Mouse (Mus musculus) brain, embryonic 14.5 days (tissue): ENCODE results near the gene Fmnl1. TPM values are rescaled to one million over a fixed set of nuclear protein-coding genes. Genes with fewer than 3 reads are reported as not detected.
"Not testable (repeated sequence)": the region's sequence is repeated elsewhere in the genome, so short reads cannot be mapped to it uniquely, and the experiment has no call there.

Source experiments
- DNase-seq: peaks from one replicate; pipeline ENCODE4 v3.0.0-alpha.2; 2011; ENCODE audit warnings: low read depth
- CTCF ChIP-seq: fragments of 200-500 bp; IDR thresholded peaks from 2 replicates; pipeline ENCODE4 v1.5.1; 2012; ENCODE audit warnings: inconsistent platforms, mild to moderate bottlenecking, moderate library complexity, borderline replicate concordance; ENCODE audit not compliant: insufficient read depth, insufficient read length; ENCODE audit errors: extremely low read depth
- POLR2A ChIP-seq: fragments of 200-500 bp; IDR thresholded peaks from 2 replicates; pipeline ENCODE4 v1.6.1; 2012; ENCODE audit warnings: mild to moderate bottlenecking, inconsistent platforms, borderline replicate concordance; ENCODE audit not compliant: poor library complexity, insufficient read depth, insufficient read length, severe bottlenecking; ENCODE audit errors: extremely low read depth
- polyA plus RNA-seq: library from polyadenylated mRNA; depleted of rRNA; stranded (reverse); fragments of >200 nt; gene quantifications from 2 replicates; pipeline ENCODE4 v1.2.3, GENCODE M21; 2012

Fmnl1 gene
- polyA plus RNA-seq, 1 experiment: 28.6 TPM

- no peak for DNase-seq
- TF ChIP-seq CTCF (no peak), POLR2A (no peak)
Observed at GRCm38 (mm10) chr11:103215355-103215754, 44.4 kb downstream of the Fmnl1 start.

DNA sequence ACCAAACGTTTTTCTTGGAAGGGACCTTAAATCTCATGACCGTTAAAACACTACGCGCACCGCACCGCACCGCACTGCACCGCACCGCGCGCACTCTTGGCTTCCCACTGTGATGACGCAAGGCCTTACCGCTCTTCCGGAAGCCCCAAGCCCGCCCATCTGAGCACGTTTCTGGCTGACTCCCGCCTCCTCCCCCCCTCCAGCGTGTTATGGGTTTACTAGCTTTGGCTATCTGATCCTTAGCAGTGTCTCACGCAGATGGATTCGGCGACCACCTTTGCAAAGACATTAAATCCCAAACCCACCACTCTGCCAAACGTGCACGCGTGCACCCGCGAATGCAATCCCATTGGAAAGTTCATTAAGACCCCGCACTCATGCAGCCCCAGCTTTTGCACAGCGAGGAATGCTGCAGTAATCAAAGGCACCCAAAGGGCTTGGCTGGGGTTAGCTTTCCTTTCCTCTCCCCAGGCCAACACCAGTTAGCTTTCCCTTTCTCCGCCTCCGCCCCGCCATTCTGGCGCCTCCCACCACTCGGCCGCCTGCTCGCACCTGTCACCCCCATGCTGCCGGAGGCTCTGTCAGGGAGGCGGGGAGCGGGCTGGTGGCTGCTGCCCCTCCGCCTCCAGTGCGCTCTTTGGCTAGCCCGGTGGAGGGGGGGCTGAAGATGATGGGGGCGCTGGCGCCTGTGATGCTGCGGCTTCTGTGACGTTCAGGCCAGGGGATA, 47.0 kb downstream of the Fmnl1 start, which contains the start of gene Spata32:
TSS of gene Spata32 (minus strand) at position 643 of the 727 bp plus-strand sequence.
- peak; percentile 89 for DNase-seq

GRCm38 (mm10) chr11:103218517-103218901, 47.6 kb downstream of the Fmnl1 start:
- no peak for DNase-seq
- TF ChIP-seq CTCF (no peak), POLR2A (no peak)

More for the DNA sequence above, 47.0 kb downstream of the Fmnl1 start, which contains the start of gene Spata32:
- TF ChIP-seq POLR2A (no peak), CTCF (no peak)

DNA sequence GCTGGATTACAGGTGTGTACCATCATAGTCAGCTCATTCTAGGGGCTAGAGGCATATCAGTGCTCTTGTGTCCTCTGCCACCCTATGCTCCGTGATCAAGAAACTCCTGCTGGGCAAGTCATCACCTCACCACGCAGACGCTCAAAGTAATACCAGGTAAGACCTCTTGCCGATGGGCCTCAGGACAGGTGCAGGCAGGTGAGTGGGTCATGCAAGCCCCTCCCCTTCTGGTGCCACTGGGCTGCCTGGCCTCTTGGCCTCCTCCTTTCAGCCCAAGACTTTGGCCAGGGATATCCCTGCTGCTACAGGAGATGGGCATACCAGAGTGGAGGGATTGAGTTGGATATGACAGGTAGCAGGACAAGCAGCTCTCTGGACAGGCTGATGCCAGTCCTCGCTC, 48.4 kb downstream of the Fmnl1 start:
- DNase-seq: no peak
- no peak for TF ChIP-seq CTCF
- TF ChIP-seq POLR2A: no peak

DNA sequence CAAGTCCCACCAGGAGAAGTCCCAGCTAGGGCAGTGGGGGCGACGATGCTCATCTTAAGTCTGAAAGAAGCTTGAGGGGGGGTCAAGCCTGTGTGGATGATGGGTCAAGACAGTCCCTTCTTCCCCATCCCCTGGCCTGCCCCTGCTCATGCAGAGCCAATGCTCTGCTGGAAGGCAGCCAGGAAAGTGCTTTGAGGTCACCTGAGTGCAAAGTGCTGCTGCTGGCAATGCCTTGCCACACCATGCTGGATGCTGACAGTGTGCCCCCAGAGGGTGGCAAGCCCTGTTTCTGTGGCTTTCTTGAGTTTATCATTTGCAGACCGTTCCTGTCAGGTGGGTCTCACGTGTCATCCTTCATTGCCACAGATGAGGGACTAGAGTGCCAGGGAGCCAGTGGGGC, 49.1 kb downstream of the Fmnl1 start:
- TF ChIP-seq POLR2A: no peak
- no peak for TF ChIP-seq CTCF
- DNase-seq: no peak

GRCm38 (mm10) chr11:103221437-103221836, 50.5 kb downstream of the Fmnl1 start:
- DNase-seq: no peak
- TF ChIP-seq POLR2A: no peak
- no peak for TF ChIP-seq CTCF

GRCm38 (mm10) chr11:103222718-103223117, 51.8 kb downstream of the Fmnl1 start:
- DNase-seq: not testable (repeated sequence)

GRCm38 (mm10) chr11:103223444-103223843, 52.5 kb downstream of the Fmnl1 start:
- no peak for DNase-seq
- TF ChIP-seq CTCF: no peak

DNA sequence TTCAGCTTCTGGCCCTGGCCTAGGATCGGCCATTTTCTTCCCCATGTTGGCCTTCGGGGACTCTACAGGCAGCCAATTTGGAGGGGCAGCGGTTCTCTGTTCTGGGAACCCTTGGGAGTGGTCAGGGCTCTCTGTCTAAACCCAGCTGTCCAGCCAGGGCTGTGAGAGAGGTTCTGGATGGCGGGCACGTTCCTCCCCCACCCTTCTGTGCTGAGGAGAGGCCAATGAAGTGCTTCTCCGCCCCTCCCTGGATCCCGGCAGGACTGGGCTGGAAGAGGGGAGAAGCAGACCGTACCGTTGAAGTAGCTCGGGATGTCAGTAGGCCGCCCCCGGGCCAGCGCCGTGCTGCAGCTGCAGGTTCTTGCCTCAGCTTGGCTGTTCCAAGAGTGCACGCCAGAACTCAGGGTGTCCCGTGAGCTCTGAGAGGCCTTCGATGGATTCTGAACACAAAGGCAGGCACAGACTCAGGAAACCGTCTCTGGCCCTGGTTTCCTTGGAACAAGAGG, 53.1 kb downstream of the Fmnl1 start:
- no peak for DNase-seq
- TF ChIP-seq POLR2A (no peak), CTCF (no peak)

- TF ChIP-seq POLR2A (no peak), CTCF (no peak)
- no peak for DNase-seq
Observed at GRCm38 (mm10) chr11:103229608-103230007, 58.7 kb downstream of the Fmnl1 start.

- TF ChIP-seq POLR2A (no peak), CTCF (no peak)
- DNase-seq: no peak
Observed at GRCm38 (mm10) chr11:103230626-103231025, 59.7 kb downstream of the Fmnl1 start.

DNA sequence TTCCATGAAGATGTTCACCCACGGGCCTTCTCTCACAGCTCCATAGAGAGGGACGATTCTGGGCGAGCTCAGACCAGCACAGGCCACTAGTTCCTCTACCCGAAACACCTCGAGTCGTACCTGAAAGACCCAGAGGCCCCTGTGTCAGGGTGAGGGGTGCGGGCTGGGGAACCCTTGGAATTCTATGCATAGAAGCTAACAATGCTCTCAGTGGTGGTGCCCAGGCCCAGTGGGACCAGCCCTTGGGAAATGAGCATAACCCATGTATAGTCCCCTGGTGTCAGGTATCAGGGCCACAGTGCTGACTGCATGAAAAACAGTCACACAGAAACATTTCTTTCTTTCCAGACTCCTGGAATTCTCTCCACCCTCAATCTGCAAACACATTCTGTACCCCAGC, 60.5 kb downstream of the Fmnl1 start:
- TF ChIP-seq POLR2A: no peak
- no peak for TF ChIP-seq CTCF

DNA sequence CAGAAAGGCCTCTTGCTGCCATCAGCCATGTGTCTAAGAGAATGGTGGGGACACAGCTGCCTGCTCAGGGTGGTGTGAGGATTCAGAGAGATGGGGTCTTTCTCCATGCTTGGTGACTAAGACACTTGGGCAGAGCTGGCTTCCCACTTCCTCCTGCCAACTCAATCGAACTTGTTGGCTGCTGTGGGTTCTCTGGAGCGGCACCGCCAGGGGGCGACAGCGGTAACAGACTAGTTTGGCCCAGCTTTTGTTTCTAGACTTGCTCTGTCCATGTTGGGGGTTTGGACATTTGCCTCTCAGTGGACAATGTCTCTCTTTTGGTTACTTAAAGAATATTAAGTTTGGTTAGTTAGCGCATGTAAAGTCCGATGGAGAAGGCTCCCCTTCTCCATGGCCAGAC, 62.1 kb downstream of the Fmnl1 start:
- TF ChIP-seq POLR2A (no peak), CTCF (peak; percentile 90)
- DNase-seq: peak; percentile 80

More for the DNA sequence above, 60.5 kb downstream of the Fmnl1 start:
- no peak for DNase-seq

DNA sequence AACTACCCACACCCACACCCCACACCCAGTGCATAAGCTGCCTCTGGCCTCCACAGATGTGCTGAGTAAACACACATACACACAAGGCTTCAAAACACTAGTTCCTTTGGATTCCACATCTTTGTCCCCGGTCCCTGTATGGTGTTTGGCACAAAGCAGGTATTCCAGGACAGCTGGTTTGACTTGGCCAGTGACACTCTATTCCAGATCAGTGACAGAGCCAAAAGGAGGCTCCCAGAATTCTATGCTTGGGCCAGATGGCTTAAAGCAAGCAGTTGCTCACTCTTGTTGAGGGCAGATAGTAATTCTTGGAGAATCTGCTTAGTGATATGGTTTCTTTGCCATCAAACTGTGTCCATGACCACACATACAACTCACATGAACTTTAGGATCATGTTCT, 63.5 kb downstream of the Fmnl1 start:
- no peak for DNase-seq
- TF ChIP-seq CTCF: no peak
- TF ChIP-seq POLR2A: no peak
